Mouse (Mus musculus): ENCODE data around the gene Frmd4b.
"Not testable (repeated sequence)": the region's sequence is repeated elsewhere in the genome, so short reads cannot be mapped to it uniquely, and the experiment has no call there.

Gene Frmd4b

GRCm38 (mm10) chr6:97283676-97284075, 333.7 kb downstream of the Frmd4b start:
- DNase-seq: no peak

GRCm38 (mm10) chr6:97278878-97279277, 338.5 kb downstream of the Frmd4b start:
- peak; percentile 60 for DNase-seq

- DNase-seq: peak; percentile 90
These were observed 339.1 kb downstream of the Frmd4b start for GRCm38 (mm10) chr6:97278014-97278787.

- no peak for DNase-seq
These were observed 340.3 kb downstream of the Frmd4b start for GRCm38 (mm10) chr6:97276890-97277497.

GRCm38 (mm10) chr6:97276366-97276765, 341.0 kb downstream of the Frmd4b start:
- no peak for DNase-seq

- no peak for DNase-seq
These were observed 341.6 kb downstream of the Frmd4b start for GRCm38 (mm10) chr6:97275760-97276159.

GRCm38 (mm10) chr6:97273777-97274176, 343.6 kb downstream of the Frmd4b start:
- no peak for DNase-seq

- no peak for DNase-seq
These were observed 344.2 kb downstream of the Frmd4b start for GRCm38 (mm10) chr6:97273058-97273710.

- DNase-seq: no peak
These were observed 345.0 kb downstream of the Frmd4b start for GRCm38 (mm10) chr6:97272349-97272748.

- DNase-seq: no peak
These were observed 347.7 kb downstream of the Frmd4b start for GRCm38 (mm10) chr6:97269596-97269995.

- no peak for DNase-seq
These were observed 350.2 kb downstream of the Frmd4b start for GRCm38 (mm10) chr6:97267132-97267531.

GRCm38 (mm10) chr6:97266661-97267060, 350.7 kb downstream of the Frmd4b start:
- DNase-seq: no peak

- no peak for DNase-seq
These were observed 351.6 kb downstream of the Frmd4b start for GRCm38 (mm10) chr6:97265705-97266104.

GRCm38 (mm10) chr6:97265240-97265639, 352.1 kb downstream of the Frmd4b start:
- DNase-seq: no peak

GRCm38 (mm10) chr6:97263750-97264149, 353.6 kb downstream of the Frmd4b start:
- DNase-seq: not testable (repeated sequence)

- no peak for DNase-seq
These were observed 355.1 kb downstream of the Frmd4b start for GRCm38 (mm10) chr6:97262229-97262628.

GRCm38 (mm10) chr6:97259926-97260325, 357.4 kb downstream of the Frmd4b start:
- not testable (repeated sequence) for DNase-seq

- DNase-seq: no peak
These were observed 358.9 kb downstream of the Frmd4b start for GRCm38 (mm10) chr6:97258489-97258888.

- peak; percentile 11 for DNase-seq
These were observed 364.6 kb downstream of the Frmd4b start, which contains the start of gene Lmod3 for GRCm38 (mm10) chr6:97252711-97253221. Gene Lmod3, minus strand, starts transcription at chr6:97252759.

GRCm38 (mm10) chr6:97252086-97252485, 365.3 kb downstream of the Frmd4b start:
- DNase-seq: no peak

- peak; percentile 65 for DNase-seq
These were observed 366.4 kb downstream of the Frmd4b start for GRCm38 (mm10) chr6:97250966-97251365.

GRCm38 (mm10) chr6:97245200-97245599, 372.1 kb downstream of the Frmd4b start:
- DNase-seq: no peak

GRCm38 (mm10) chr6:97242522-97242921, 374.8 kb downstream of the Frmd4b start:
- DNase-seq: no peak

- DNase-seq: no peak
These were observed 377.2 kb downstream of the Frmd4b start for GRCm38 (mm10) chr6:97240092-97240491.
